In the genomic region with DNA sequence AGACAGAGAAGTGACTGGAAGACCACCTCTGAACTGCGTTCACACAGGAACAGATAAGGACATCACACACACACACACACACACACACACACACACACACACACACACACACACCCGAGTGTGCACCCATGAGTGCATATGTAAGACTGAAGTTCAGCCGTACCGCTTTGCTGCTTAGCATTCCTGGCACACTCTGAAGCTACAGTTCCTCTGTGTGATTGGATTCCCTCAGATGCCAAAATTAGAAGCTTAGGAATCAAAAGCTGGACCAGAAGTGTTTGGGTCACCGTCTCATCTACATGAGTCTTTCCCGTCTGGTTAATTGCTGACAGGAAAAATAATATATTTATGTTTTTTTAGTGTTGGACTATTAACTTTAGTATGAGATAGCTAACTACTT, we compare ENCODE assay signal across 20 mouse cellular contexts. TPM values are rescaled to one million over a fixed set of nuclear protein-coding genes. Genes with fewer than 3 reads are reported as not detected.
"Had no signal": no experiment of that assay in that cellular context is flagged by ENCODE, and none has a peak within 500 bp of the region (broad histone marks: within the 10 kb centered on the region; RNA-seq: fewer than 3 reads in every experiment).

No protein-coding gene starts in this region.

- H3K4me3 ChIP-seq: midbrain, embryonic 10.5 days; midbrain, embryonic 12.5 days; myocyte; neural tube, embryonic 13.5 days; neural tube, embryonic 15.5 days; stomach, embryonic 15.5 days had no signal

- H3K27me3 ChIP-seq: midbrain, embryonic 12.5 days; neural tube, embryonic 13.5 days; neural tube, embryonic 15.5 days; stomach, embryonic 15.5 days had no signal

- H3K4me1 ChIP-seq: midbrain, embryonic 10.5 days; midbrain, embryonic 12.5 days; neural tube, embryonic 13.5 days; neural tube, embryonic 15.5 days; stomach, embryonic 15.5 days had no signal

- H3K36me3 ChIP-seq: midbrain, embryonic 10.5 days; midbrain, embryonic 12.5 days; neural tube, embryonic 13.5 days; neural tube, embryonic 15.5 days; stomach, embryonic 15.5 days had no signal

- H3K27ac ChIP-seq: midbrain, embryonic 10.5 days; midbrain, embryonic 12.5 days; neural tube, embryonic 13.5 days; neural tube, embryonic 15.5 days; stomach, embryonic 15.5 days had no signal

- ATAC-seq: midbrain, embryonic 16.5 days had no signal

- DNase-seq: lung, adult 18-20 months; lung, embryonic 14.5 days; lung, postnatal 10 days; lung, postnatal 4 days; midbrain, embryonic 14.5 days; retina, postnatal 1 day; right cerebral cortex, adult 18-20 months; right cerebral cortex, postnatal 25 days; right cerebral cortex, postnatal 4 days; thymus, adult 2 months; thymus, postnatal 25 days; thymus, postnatal 4 days had no signal

- H3K9ac ChIP-seq: lung, embryonic 14.5 days; midbrain, embryonic 12.5 days; neural tube, embryonic 13.5 days; neural tube, embryonic 15.5 days; stomach, embryonic 15.5 days had no signal

- H3K9me3 ChIP-seq: midbrain, embryonic 10.5 days; midbrain, embryonic 12.5 days; neural tube, embryonic 13.5 days; neural tube, embryonic 15.5 days; stomach, embryonic 15.5 days had no signal

- H3K4me2 ChIP-seq: lung, embryonic 14.5 days; midbrain, embryonic 12.5 days; neural tube, embryonic 13.5 days; neural tube, embryonic 15.5 days; stomach, embryonic 15.5 days had no signal

RNA-seq across cellular contexts. Expression of a gene that starts 19.5 kb away (rescaled TPM):
- polyA plus RNA-seq: lung, embryonic 14.5 days; neural tube, embryonic 11.5 days had no signal
